Mouse (Mus musculus): ENCODE measurements around the gene Kcna3.

- TF ChIP-seq EP300 (IDR thresholded peaks at IDR 0.05; ENCODE audit: low read depth) (no peak), CTCF (IDR thresholded peaks at IDR 0.05; ENCODE audit: low read depth) (no peak)
These were observed 2.8 kb downstream of the Kcna3 start for GRCm38 (mm10) chr3:107038661-107039223.
